Mouse (Mus musculus): ENCODE data around the gene Tbata.

DNA sequence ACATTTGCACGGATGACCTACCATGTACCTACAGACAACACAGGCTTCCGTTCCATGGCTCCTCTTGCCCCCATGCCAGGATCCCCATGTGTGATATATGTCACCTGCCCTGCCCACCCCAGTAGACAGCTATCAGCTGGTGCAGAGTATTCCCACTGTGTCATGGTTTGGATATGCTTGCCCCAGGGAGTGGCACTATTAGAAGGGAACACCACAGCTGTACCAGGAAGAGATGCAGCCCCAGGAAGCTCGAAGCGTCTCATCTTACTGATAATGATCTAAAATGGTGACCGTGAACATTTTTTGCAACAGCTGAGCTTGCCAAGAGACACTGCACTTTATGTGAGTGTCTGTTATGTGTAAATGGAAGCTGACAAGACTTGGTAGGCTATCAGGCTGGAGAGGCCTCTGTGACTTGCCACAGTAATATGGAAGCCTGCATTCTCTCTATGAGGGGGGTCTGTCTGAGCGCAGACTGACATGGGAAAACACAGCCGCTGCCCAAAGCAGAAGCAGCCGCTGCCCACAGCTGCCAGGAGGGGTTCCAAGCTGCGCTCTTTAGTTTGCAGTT lies 36.4 kb downstream of the Tbata start:
- TF ChIP-seq HCFC1 (IDR thresholded peaks at IDR 0.05; ENCODE audit: borderline replicate concordance, insufficient read depth, low read length) = no peak
- no peak for TF ChIP-seq ZNF384 (IDR thresholded peaks at IDR 0.05; ENCODE audit: low read depth, low read length)
